Mouse (Mus musculus) spleen, postnatal 4 days (tissue): ENCODE measurements around the gene Dolpp1.

Experiments
- DNase-seq, 2 experiments: peaks; one replicate each; pipeline ENCODE4 v3.0.0; 2022; ENCODE audit warnings: low spot score in 2 of 2

Dolpp1 gene

GRCm38 (mm10) chr2:30377721-30378120 lies 14.3 kb upstream of the Dolpp1 start:
- no peak for DNase-seq

GRCm38 (mm10) chr2:30379307-30379706 lies 12.7 kb upstream of the Dolpp1 start:
- DNase-seq = no peak

- DNase-seq = no peak
These were observed 11.3 kb upstream of the Dolpp1 start for GRCm38 (mm10) chr2:30380564-30381376.

- DNase-seq = peak in 1 of 2 experiments; percentile 32
These were observed 10.7 kb upstream of the Dolpp1 start for GRCm38 (mm10) chr2:30381377-30381725.

GRCm38 (mm10) chr2:30384814-30385213 lies 7.2 kb upstream of the Dolpp1 start:
- DNase-seq = no peak

GRCm38 (mm10) chr2:30385591-30385990 lies 6.5 kb upstream of the Dolpp1 start:
- no peak for DNase-seq

- no peak for DNase-seq
These were observed 5.1 kb upstream of the Dolpp1 start for GRCm38 (mm10) chr2:30386913-30387312.

- no peak for DNase-seq
These were observed 3.1 kb upstream of the Dolpp1 start for GRCm38 (mm10) chr2:30389000-30389399.

- peak; percentile 44 to 91 for DNase-seq
These were observed 719 bp downstream of the Dolpp1 start for GRCm38 (mm10) chr2:30392577-30393369.

GRCm38 (mm10) chr2:30393370-30393656 lies 1.3 kb downstream of the Dolpp1 start:
- no peak for DNase-seq

GRCm38 (mm10) chr2:30395757-30396156 lies 3.7 kb downstream of the Dolpp1 start:
- DNase-seq = no peak

GRCm38 (mm10) chr2:30396246-30396645 lies 4.2 kb downstream of the Dolpp1 start:
- no peak for DNase-seq

- DNase-seq = no peak
These were observed 6.0 kb downstream of the Dolpp1 start for GRCm38 (mm10) chr2:30397986-30398512.

- DNase-seq = no peak
These were observed 7.4 kb downstream of the Dolpp1 start for GRCm38 (mm10) chr2:30399191-30400171.

- no peak for DNase-seq
These were observed 9.5 kb downstream of the Dolpp1 start for GRCm38 (mm10) chr2:30401581-30401980.

- no peak for DNase-seq
These were observed 10.3 kb downstream of the Dolpp1 start for GRCm38 (mm10) chr2:30402351-30402826.

- DNase-seq = no peak
These were observed 10.8 kb downstream of the Dolpp1 start for GRCm38 (mm10) chr2:30402843-30403242.

- DNase-seq = no peak
These were observed 11.8 kb downstream of the Dolpp1 start for GRCm38 (mm10) chr2:30403870-30404269.

- DNase-seq = no peak
These were observed 15.2 kb downstream of the Dolpp1 start for GRCm38 (mm10) chr2:30407221-30407620.

- DNase-seq = no peak
These were observed 15.7 kb downstream of the Dolpp1 start for GRCm38 (mm10) chr2:30407778-30408177.

GRCm38 (mm10) chr2:30408452-30409100 lies 16.5 kb downstream of the Dolpp1 start:
- peak in 1 of 2 experiments; percentile 59 for DNase-seq
